Mouse (Mus musculus): Measurements from ENCODE around the gene Spns1. TPM values are rescaled to one million over a fixed set of nuclear protein-coding genes. Genes with fewer than 3 reads are reported as not detected.

Gene Spns1
- polyA plus RNA-seq, 1 experiment from 2014 or later = 47.7 TPM

DNA sequence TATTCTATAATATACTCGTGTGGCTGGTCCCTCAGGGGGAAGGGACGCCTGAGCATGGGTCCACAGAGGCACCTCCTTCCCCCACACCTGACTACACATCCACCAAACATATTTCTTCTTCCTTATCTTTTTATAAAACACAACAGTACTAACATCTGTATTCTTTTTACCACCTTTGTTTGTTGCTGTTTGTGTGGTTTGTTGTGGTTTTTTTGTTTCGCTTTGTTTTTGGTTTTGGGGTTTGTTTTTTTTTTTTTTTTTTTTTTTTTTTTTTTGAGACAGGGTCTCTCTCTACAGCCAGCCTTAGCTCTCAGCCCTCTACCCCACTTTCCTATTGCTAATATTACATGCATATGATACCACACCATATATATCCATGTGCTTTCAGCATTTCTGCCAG is 31.3 kb downstream of the Spns1 start:
- no peak for TF ChIP-seq CTCF (IDR thresholded peaks at IDR 0.05; ENCODE audit: low read depth)
- H3K4me1 ChIP-seq (replicated peaks; ENCODE audit: control insufficient read depth, insufficient read depth, low read length) = no peaks in the 10 kb centered on the region
- no peaks in the 10 kb centered on the region for H3K36me3 ChIP-seq (ENCODE audit: control insufficient read depth, insufficient read depth)
- no peak overlapping the region for H3K9ac ChIP-seq (ENCODE audit: low read depth, low read length)
- H3K27me3 ChIP-seq (replicated peaks; ENCODE audit: control insufficient read depth, insufficient read depth, low read length) = no peaks in the 10 kb centered on the region
- no peak overlapping the region for H3K27ac ChIP-seq (ENCODE audit: low read depth, low read length)
- H3K9me3 ChIP-seq (ENCODE audit: control insufficient read depth) = no peaks in the 10 kb centered on the region
- 55% methylated on average over 3 of the region's 3 CpGs for WGBS
- ATAC-seq = no peak
- H3K4me2 ChIP-seq (replicated peaks; ENCODE audit: low read depth) = no peak overlapping the region
- no peak overlapping the region for H3K4me3 ChIP-seq (ENCODE audit: low read depth, low read length)

DNA sequence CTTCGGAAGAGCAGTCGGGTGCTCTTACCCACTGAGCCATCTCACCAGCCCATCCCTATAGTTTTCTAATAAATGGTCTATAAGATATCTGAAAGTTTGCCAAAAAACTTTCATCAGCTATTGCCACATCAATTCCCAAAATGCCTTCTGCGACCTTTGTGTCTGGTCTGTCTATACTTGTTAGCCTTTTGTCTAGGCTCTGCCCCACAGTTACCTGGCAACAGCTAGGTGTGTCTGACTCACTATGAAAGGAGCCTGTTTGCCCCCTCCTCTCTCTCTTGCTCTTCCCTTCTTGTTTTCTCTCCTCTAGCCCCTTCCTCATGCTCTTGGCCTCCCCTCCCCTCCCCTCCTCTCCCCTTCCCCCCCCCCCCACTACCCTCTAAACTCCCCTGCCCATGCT is 31.7 kb downstream of the Spns1 start:
- no peak for ATAC-seq
- WGBS = 52% methylated on average over 3 of the region's 3 CpGs
- Histone ChIP-seq H3K27me3 (replicated peaks; ENCODE audit: control insufficient read depth, insufficient read depth, low read length) (no peaks in the 10 kb centered on the region), H3K4me2 (replicated peaks; ENCODE audit: low read depth) (no peak overlapping the region), H3K4me1 (replicated peaks; ENCODE audit: control insufficient read depth, insufficient read depth, low read length) (no peaks in the 10 kb centered on the region), H3K27ac (ENCODE audit: low read depth, low read length) (no peak overlapping the region), H3K9ac (ENCODE audit: low read depth, low read length) (no peak overlapping the region), H3K9me3 (ENCODE audit: control insufficient read depth) (no peaks in the 10 kb centered on the region), H3K36me3 (ENCODE audit: control insufficient read depth, insufficient read depth) (no peaks in the 10 kb centered on the region), H3K4me3 (ENCODE audit: low read depth, low read length) (no peak overlapping the region)
- TF ChIP-seq CTCF (IDR thresholded peaks at IDR 0.05; ENCODE audit: low read depth) = no peak

DNA sequence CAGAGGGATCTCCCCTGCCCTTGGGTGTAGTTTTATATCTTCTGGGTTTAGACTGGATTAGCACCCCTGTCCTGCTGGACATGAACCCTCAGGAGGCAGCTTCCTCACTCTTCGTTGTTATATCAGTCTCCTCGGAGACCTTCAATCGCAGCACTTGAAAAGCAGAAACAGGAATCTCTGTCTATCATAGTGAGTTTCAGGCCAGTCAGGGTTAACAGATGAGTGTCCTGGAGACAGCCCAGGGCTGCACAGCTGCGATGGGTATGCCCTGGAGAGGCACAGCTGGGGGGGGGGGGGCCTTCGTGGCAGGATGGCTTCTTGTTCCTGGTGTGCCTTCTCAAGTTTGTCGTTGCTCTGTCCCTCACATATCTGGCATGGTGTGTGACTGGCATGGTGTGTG is 36.4 kb downstream of the Spns1 start:
- ATAC-seq = peak; percentile 30; the same call in 1 of the 2 replicates
- no peaks in the 10 kb centered on the region for H3K27me3 ChIP-seq (replicated peaks; ENCODE audit: control insufficient read depth, insufficient read depth, low read length)
- H3K4me3 ChIP-seq (ENCODE audit: low read depth, low read length) = no peak overlapping the region
- no peaks in the 10 kb centered on the region for H3K36me3 ChIP-seq (ENCODE audit: control insufficient read depth, insufficient read depth)
- H3K9me3 ChIP-seq (ENCODE audit: control insufficient read depth) = no peaks in the 10 kb centered on the region
- 0 out of 2 replicates have a peak overlapping the region, but pooled peaks have one; percentile 0 for H3K9ac ChIP-seq (ENCODE audit: low read depth, low read length)
- no peak overlapping the region for H3K4me2 ChIP-seq (replicated peaks; ENCODE audit: low read depth)
- WGBS = 22% methylated on average over 6 of the region's 6 CpGs
- TF ChIP-seq CTCF (IDR thresholded peaks at IDR 0.05; ENCODE audit: low read depth) = no peak
- peak overlapping the region; percentile 78 for H3K27ac ChIP-seq (ENCODE audit: low read depth, low read length)
- H3K4me1 ChIP-seq (replicated peaks; ENCODE audit: control insufficient read depth, insufficient read depth, low read length) = no peaks in the 10 kb centered on the region

DNA sequence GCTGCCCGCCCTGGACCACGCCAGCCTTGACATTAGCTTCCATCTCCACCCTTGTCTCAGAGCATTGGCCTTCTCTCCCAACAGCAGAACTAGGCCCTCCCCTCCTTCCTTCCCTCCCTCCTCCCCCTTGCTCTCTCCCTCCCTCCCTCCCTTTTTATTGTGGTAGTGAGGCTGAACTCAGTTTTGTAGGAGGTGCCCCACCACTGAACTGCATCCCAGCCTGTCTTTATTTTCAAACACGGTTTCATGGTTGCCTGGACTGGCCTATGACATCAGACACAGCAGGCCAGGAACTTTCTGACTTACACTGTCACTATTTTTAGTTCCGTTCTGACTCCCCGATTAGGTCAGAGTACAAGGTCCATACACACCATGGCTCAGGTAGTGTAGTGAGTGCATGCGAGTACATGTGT is 37.0 kb downstream of the Spns1 start:
- WGBS = 35% methylated on average over 6 of the region's 6 CpGs
- H3K36me3 ChIP-seq (ENCODE audit: control insufficient read depth, insufficient read depth) = no peaks in the 10 kb centered on the region
- no peak overlapping the region for H3K4me2 ChIP-seq (replicated peaks; ENCODE audit: low read depth)
- no peaks in the 10 kb centered on the region for H3K27me3 ChIP-seq (replicated peaks; ENCODE audit: control insufficient read depth, insufficient read depth, low read length)
- no peak overlapping the region for H3K9ac ChIP-seq (ENCODE audit: low read depth, low read length)
- no peaks in the 10 kb centered on the region for H3K4me1 ChIP-seq (replicated peaks; ENCODE audit: control insufficient read depth, insufficient read depth, low read length)
- no peak overlapping the region for H3K4me3 ChIP-seq (ENCODE audit: low read depth, low read length)
- peak; percentile 96 for ATAC-seq
- peak overlapping the region; percentile 81 for H3K27ac ChIP-seq (ENCODE audit: low read depth, low read length)
- H3K9me3 ChIP-seq (ENCODE audit: control insufficient read depth) = no peaks in the 10 kb centered on the region
- TF ChIP-seq CTCF (IDR thresholded peaks at IDR 0.05; ENCODE audit: low read depth) = no peak

DNA sequence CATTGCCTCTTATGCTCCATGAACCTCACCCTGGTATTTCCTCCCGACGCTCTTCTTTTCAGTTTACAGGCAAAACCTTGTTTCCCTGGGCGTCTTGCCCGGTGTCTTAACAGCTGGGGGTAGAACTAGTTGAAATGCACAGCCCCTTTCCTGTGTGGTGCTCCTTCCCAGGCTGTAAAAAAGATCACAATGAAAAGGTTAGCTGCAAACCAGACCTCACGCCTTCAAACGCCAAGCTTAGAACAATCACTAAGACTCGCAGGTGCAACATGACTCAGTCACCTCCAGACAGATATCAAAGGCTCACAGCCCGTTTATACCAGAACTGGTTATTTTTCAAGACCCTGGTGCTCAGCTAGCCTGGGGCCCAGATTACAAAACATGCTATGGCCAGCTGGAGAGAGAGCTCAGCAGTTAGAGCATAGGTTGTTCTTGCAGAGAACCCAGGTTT is 37.7 kb downstream of the Spns1 start:
- Histone ChIP-seq H3K4me2 (replicated peaks; ENCODE audit: low read depth) (no peak overlapping the region), H3K4me1 (replicated peaks; ENCODE audit: control insufficient read depth, insufficient read depth, low read length) (no peaks in the 10 kb centered on the region), H3K9ac (ENCODE audit: low read depth, low read length) (no peak overlapping the region), H3K4me3 (ENCODE audit: low read depth, low read length) (no peak overlapping the region), H3K9me3 (ENCODE audit: control insufficient read depth) (no peaks in the 10 kb centered on the region), H3K36me3 (ENCODE audit: control insufficient read depth, insufficient read depth) (no peaks in the 10 kb centered on the region), H3K27ac (ENCODE audit: low read depth, low read length) (no peak overlapping the region), H3K27me3 (replicated peaks; ENCODE audit: control insufficient read depth, insufficient read depth, low read length) (no peaks in the 10 kb centered on the region)
- no peak for ATAC-seq
- WGBS = 71% methylated on average over 8 of the region's 8 CpGs
- no peak for TF ChIP-seq CTCF (IDR thresholded peaks at IDR 0.05; ENCODE audit: low read depth)

DNA sequence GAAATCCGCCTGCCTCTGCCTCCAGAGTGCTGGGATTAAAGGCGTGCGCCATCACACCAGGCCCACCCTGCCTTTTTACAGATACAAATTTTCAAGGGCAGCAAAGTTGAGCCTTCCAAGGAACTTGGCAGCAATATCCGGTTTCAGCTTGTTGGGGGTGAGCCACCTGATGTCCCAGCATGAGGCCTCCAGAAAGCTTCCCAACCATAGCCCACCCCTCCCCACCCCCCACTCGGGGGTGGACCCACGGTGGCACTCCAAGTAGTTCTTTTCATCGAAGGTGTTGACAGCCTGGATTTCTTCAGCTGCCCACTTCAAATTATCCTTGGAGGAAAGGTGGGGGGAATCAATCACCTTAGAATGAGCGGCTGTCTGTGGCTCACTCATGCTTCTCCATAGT is 38.3 kb downstream of the Spns1 start:
- 83% methylated on average over 8 of the region's 8 CpGs for WGBS
- Histone ChIP-seq H3K27me3 (replicated peaks; ENCODE audit: control insufficient read depth, insufficient read depth, low read length) (no peaks in the 10 kb centered on the region), H3K9ac (ENCODE audit: low read depth, low read length) (no peak overlapping the region), H3K27ac (ENCODE audit: low read depth, low read length) (no peak overlapping the region), H3K4me3 (ENCODE audit: low read depth, low read length) (no peak overlapping the region), H3K36me3 (ENCODE audit: control insufficient read depth, insufficient read depth) (no peaks in the 10 kb centered on the region), H3K4me2 (replicated peaks; ENCODE audit: low read depth) (no peak overlapping the region), H3K9me3 (ENCODE audit: control insufficient read depth) (no peaks in the 10 kb centered on the region), H3K4me1 (replicated peaks; ENCODE audit: control insufficient read depth, insufficient read depth, low read length) (no peaks in the 10 kb centered on the region)
- no peak for TF ChIP-seq CTCF (IDR thresholded peaks at IDR 0.05; ENCODE audit: low read depth)
- no peak for ATAC-seq

DNA sequence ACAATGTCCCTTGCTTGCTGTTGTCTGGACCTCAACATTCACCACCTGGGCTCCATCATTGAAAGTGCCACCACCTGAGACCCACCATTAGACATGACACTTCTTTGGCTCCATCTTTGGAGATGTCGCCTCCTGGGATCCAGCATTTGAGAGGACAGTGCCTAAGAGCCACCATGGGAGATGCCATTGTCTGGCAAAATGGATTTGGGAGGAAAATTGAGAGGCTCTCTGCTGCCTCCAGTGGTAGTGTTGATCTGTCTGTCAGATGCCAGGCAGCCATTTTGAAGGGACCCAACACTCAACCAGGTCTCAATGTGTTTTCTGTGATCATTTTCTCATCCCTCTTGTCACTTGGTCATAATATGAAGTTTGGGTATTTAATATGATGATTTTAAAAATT is 41.7 kb downstream of the Spns1 start:
- 92% methylated on average over 1 of the region's 1 CpGs for WGBS
- ATAC-seq = no peak
- H3K4me3 ChIP-seq (ENCODE audit: low read depth, low read length) = no peak overlapping the region
- no peaks in the 10 kb centered on the region for H3K9me3 ChIP-seq (ENCODE audit: control insufficient read depth)
- H3K27ac ChIP-seq (ENCODE audit: low read depth, low read length) = no peak overlapping the region
- H3K36me3 ChIP-seq (ENCODE audit: control insufficient read depth, insufficient read depth) = no peaks in the 10 kb centered on the region
- peak; percentile 63 for TF ChIP-seq CTCF (IDR thresholded peaks at IDR 0.05; ENCODE audit: low read depth)
- H3K4me1 ChIP-seq (replicated peaks; ENCODE audit: control insufficient read depth, insufficient read depth, low read length) = no peaks in the 10 kb centered on the region
- H3K27me3 ChIP-seq (replicated peaks; ENCODE audit: control insufficient read depth, insufficient read depth, low read length) = no peaks in the 10 kb centered on the region
- no peak overlapping the region for H3K4me2 ChIP-seq (replicated peaks; ENCODE audit: low read depth)
- H3K9ac ChIP-seq (ENCODE audit: low read depth, low read length) = no peak overlapping the region
